Mouse (Mus musculus) neural tube, embryonic 15.5 days (tissue): ENCODE data around the gene Serac1. TPM values are rescaled to one million over a fixed set of nuclear protein-coding genes. Genes with fewer than 3 reads are reported as not detected.
A peak's percentile ranks its signal among the peaks of the same experiment; 100 is the strongest.

ENCODE experiments used
- ATAC-seq: fragments of 200-750 bp; cut with Nextera tagmentation; 2 replicates; pipeline ENCODE4 v1.8.0; 2017; ENCODE audit warnings: mild to moderate bottlenecking, moderate TSS enrichment, moderate library complexity; ENCODE audit not compliant: low FRiP score
- H3K27ac ChIP-seq: fragments of 300-500 bp; sonication (generic); replicated peaks from 2 replicates; pipeline ENCODE4 v1.5.1; 2015; ENCODE audit warnings: mild to moderate bottlenecking, inconsistent platforms
- H3K27me3 ChIP-seq: fragments of 300-500 bp; sonication (generic); replicated peaks from 2 replicates; pipeline ENCODE4 v1.6.1; 2015; ENCODE audit warnings: inconsistent platforms
- H3K36me3 ChIP-seq: fragments of 300-500 bp; sonication (generic); 2 replicates; pipeline ENCODE4 v1.6.1; 2015; ENCODE audit warnings: inconsistent platforms
- H3K4me1 ChIP-seq: fragments of 300-500 bp; sonication (generic); 2 replicates; pipeline ENCODE4 v1.6.1; 2015; ENCODE audit warnings: inconsistent platforms
- H3K4me2 ChIP-seq: fragments of 300-500 bp; sonication (generic); 2 replicates; pipeline ENCODE4 v1.6.1; 2015; ENCODE audit warnings: inconsistent platforms, mild to moderate bottlenecking, moderate library complexity
- H3K4me3 ChIP-seq: fragments of 300-500 bp; sonication (generic); replicated peaks from 2 replicates; pipeline ENCODE4 v1.5.1; 2015; ENCODE audit warnings: mild to moderate bottlenecking, inconsistent platforms
- H3K9ac ChIP-seq: fragments of 300-500 bp; sonication (generic); replicated peaks from 2 replicates; pipeline ENCODE4 v1.6.1; 2015; ENCODE audit warnings: mild to moderate bottlenecking, inconsistent platforms
- H3K9me3 ChIP-seq: fragments of 300-500 bp; sonication (generic); replicated peaks from 2 replicates; pipeline ENCODE4 v1.6.1; 2016; ENCODE audit warnings: inconsistent platforms
- WGBS: fragments of 180-500 bp; shearing (Covaris S2); methylation state at CpG from one replicate; pipeline ENCODE4 v1.1.7; 2015; ENCODE audit warnings: mixed read lengths; 5-methylcytosine and 5-hydroxymethylcytosine counted together
- polyA plus RNA-seq: library from polyadenylated mRNA; unstranded; fragments of >200 nt; fragmentation: Nextera tagmentation; extraction: Ambion mirVana; gene quantifications from 2 replicates; pipeline ENCODE4 v1.2.1, GENCODE M21; 2015

The Serac1 gene
- polyA plus RNA-seq, 1 experiment from 2014 or later, result 13.1 TPM

DNA sequence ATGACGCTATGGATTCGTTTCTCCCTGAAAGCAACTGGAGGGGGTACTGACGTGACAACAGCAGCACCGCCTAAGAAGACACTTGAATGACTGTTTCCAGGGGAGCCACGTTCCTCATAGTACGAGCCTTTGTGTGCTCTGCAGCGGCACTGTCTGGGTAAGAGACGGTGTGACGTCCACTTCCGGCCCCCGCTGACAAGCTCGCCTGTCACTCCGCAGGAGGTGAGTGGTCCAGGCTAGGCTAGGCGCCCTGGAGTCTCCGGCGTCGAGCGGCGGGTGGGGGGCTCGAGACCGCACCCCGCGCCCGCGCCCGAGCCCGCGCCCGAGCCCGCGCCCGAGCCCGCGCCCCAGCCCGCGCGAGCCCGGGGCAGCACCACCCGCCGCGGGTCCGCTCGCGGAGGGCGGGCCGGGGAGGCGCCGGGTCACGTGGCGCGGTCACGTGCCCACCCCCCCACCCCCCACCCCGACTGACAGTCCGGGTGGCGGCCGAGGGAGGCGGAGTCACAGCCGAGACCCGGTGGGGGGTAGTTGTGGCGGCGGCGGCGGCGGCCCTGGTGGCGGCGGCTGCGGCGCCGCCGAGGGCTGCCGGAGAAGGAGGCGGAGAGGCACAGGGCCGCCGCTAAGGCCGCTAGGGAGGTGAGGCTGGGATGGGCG, 26.9 kb upstream of the Serac1 start, which contains the start of gene Tulp4:
TSS of gene Tulp4 (plus strand) at position 77 of the 654 bp plus-strand sequence.
- Histone ChIP-seq H3K4me2 (peak within 1 kb of the TSS; percentile 71), H3K27ac (peak within 1 kb of the TSS; percentile 98), H3K9me3 (no peaks in the 10 kb centered on the region), H3K4me3 (peak within 1 kb of the TSS; percentile 95), H3K27me3 (no peaks in the 10 kb centered on the region), H3K36me3 (no peaks in the 10 kb centered on the region), H3K9ac (peak within 1 kb of the TSS; percentile 99), H3K4me1 (peaks cover 43% of the 10 kb centered on the region)
- under 1% methylated on average over 34 of the region's 76 CpGs for WGBS
- peak; percentile 98 for ATAC-seq

DNA sequence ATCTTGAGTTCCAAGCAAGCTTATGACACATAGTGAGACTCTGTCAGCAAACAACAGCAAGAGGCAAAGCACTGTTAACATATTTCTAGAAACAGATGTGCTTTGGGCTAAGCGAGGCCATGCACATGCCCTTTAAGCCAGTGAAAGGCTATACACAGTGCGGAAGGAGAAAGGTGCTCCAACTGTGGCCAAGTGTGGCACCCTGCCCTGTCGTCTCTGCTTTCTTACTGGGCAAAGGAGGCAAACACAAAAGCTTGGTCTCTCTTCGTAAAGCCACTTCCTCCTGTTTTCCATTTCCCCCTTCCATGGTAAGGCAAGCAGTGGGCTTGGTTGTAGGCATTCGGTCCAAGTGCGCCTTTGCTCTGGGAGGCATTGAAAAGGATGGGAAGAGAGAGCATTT, 24.0 kb upstream of the Serac1 start:
- no peaks in the 10 kb centered on the region for H3K36me3 ChIP-seq
- peaks cover 23% of the 10 kb centered on the region for H3K4me1 ChIP-seq
- no peak overlapping the region for H3K27ac ChIP-seq
- ATAC-seq, result no peak
- no peaks in the 10 kb centered on the region for H3K9me3 ChIP-seq
- WGBS, result 86% methylated on average over 6 of the region's 6 CpGs
- no peak overlapping the region for H3K9ac ChIP-seq
- H3K4me2 ChIP-seq, result no peak overlapping the region
- no peak overlapping the region for H3K4me3 ChIP-seq
- no peaks in the 10 kb centered on the region for H3K27me3 ChIP-seq

DNA sequence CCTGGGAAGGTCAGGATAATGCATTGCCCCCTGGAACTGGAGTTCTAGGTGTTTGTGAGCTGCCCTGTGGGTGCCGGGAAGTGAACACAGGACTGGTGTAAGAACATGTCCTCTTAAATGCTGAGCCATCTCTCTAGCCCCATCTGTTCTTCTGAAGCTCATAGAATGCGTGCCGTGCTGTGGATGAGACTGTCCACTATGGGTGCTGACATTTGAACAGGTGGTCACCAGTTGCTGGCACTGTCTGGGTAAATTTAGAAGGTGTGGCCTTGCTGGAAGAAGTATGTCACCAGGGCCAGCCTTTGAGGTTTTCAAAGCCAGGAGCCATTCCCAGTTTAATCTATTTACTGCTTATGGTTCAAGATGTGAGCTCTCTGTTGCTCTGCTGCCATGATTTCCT, 22.7 kb upstream of the Serac1 start:
- WGBS, result 93% methylated on average over 3 of the region's 3 CpGs
- no peak overlapping the region for H3K9ac ChIP-seq
- H3K4me3 ChIP-seq, result no peak overlapping the region
- H3K27me3 ChIP-seq, result no peaks in the 10 kb centered on the region
- no peaks in the 10 kb centered on the region for H3K9me3 ChIP-seq
- no peaks in the 10 kb centered on the region for H3K36me3 ChIP-seq
- H3K4me2 ChIP-seq, result no peak overlapping the region
- H3K27ac ChIP-seq, result no peak overlapping the region
- ATAC-seq, result no peak
- H3K4me1 ChIP-seq, result peaks cover 12% of the 10 kb centered on the region; the same call in 1 of the 2 replicates

DNA sequence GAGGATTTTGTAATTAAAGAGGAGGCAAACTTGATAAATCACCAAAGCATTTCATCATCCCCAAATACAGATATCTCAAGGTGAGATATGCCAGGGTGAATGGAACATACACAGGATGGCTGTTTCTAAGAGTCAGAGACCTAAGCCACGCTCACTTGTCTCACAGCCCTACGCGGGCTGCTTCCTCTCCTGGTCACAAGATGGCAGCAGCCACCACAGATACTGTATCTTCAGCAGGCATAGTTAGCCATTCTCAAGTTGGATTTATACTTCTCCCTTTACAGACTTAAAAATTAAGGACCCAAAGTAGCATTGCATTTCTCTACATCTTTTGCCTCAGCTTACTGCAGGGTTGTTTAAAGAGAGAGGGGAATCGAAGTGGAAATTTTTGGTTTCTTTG, 18.3 kb upstream of the Serac1 start:
- H3K27me3 ChIP-seq, result no peaks in the 10 kb centered on the region
- no peak overlapping the region for H3K27ac ChIP-seq
- H3K4me2 ChIP-seq, result no peak overlapping the region
- no peaks in the 10 kb centered on the region for H3K36me3 ChIP-seq
- no peaks in the 10 kb centered on the region for H3K4me1 ChIP-seq
- H3K4me3 ChIP-seq, result no peak overlapping the region
- no peaks in the 10 kb centered on the region for H3K9me3 ChIP-seq
- 25% methylated on average over 4 of the region's 4 CpGs for WGBS
- peak; percentile 61; the same call in 1 of the 2 replicates for ATAC-seq
- H3K9ac ChIP-seq, result no peak overlapping the region

DNA sequence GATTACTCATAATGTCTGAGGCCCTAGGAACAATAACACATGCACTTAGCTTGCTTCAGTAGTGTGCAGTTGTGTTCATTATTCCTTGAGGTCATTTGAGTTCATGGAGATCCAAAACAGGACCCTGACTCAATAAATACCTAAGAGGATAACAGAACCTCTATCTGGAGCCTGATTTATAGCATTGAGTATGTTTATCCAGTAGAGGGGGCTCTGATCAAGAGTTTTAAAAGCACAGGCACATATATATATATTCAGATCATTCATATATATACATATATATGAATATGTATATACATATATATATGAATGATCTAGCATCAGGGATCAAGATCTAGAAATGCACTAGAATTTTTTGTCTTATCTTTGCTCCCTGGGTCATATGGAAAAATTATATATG, 16.0 kb upstream of the Serac1 start:
- H3K36me3 ChIP-seq, result 0 out of 2 replicates have a peak, but pooled peaks cover 6% of the 10 kb centered on the region
- no peak overlapping the region for H3K4me3 ChIP-seq
- H3K9me3 ChIP-seq, result no peaks in the 10 kb centered on the region
- H3K4me1 ChIP-seq, result no peaks in the 10 kb centered on the region
- ATAC-seq, result no peak
- H3K27ac ChIP-seq, result no peak overlapping the region
- H3K9ac ChIP-seq, result no peak overlapping the region
- H3K4me2 ChIP-seq, result no peak overlapping the region
- H3K27me3 ChIP-seq, result no peaks in the 10 kb centered on the region

DNA sequence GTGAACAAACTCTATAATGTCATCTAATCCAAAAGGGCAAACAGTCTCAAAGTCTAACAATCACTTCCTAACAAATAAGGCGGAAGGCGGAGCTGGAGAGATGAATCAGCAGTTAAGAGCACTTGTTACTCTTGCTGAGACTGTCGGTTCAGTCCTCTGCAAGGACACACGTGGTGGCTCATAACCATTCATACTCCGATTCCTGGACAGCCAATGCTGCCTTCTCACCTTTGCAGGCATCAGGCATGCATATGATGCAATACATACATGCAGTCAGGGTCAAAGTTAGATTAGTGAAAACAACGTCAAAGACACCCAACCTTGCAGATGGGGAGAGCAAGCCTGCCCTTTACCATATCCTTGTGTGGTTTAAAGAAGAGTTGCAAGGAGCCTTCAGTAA, 12.1 kb upstream of the Serac1 start:
- Histone ChIP-seq H3K4me2 (no peak overlapping the region), H3K9me3 (no peaks in the 10 kb centered on the region), H3K9ac (no peak overlapping the region), H3K4me1 (no peaks in the 10 kb centered on the region), H3K27ac (no peak overlapping the region), H3K27me3 (no peaks in the 10 kb centered on the region), H3K36me3 (peaks cover 12% of the 10 kb centered on the region), H3K4me3 (no peak overlapping the region)
- no peak for ATAC-seq
- 91% methylated on average over 6 of the region's 6 CpGs for WGBS

DNA sequence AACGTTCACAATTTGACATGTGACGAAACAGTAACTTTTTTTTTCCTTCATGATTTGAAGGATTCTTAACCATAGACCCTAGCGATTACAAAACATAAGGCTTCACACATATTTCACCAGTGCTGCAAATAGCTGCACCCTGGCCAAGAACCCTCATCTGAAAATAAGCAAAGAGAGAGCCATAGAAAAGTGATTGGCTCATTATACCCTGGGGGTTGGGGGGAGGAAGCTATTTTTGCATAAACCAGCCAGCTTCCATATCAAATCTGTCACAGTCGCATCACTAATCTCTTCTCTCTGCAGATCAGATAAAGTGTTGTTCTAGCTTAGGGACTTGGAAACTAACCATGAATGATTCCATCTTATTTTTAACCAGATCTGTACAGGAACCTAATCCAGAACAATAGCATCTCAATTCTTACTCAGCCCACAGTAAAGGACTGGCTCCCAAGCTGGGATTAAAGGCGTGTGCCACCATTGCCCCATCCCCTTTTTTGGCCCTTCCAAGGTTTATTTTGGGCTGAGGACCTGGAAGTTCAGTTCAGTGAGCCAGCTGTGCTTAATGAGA, 3.9 kb upstream of the Serac1 start:
- H3K4me3 ChIP-seq, result no peak overlapping the region
- H3K9ac ChIP-seq, result no peak overlapping the region
- peaks cover 29% of the 10 kb centered on the region for H3K36me3 ChIP-seq
- ATAC-seq, result no peak
- H3K27me3 ChIP-seq, result no peaks in the 10 kb centered on the region
- H3K9me3 ChIP-seq, result no peaks in the 10 kb centered on the region
- no peak overlapping the region for H3K27ac ChIP-seq
- no peak overlapping the region for H3K4me2 ChIP-seq
- 95% methylated on average over 5 of the region's 5 CpGs for WGBS
- peaks cover 23% of the 10 kb centered on the region for H3K4me1 ChIP-seq

DNA sequence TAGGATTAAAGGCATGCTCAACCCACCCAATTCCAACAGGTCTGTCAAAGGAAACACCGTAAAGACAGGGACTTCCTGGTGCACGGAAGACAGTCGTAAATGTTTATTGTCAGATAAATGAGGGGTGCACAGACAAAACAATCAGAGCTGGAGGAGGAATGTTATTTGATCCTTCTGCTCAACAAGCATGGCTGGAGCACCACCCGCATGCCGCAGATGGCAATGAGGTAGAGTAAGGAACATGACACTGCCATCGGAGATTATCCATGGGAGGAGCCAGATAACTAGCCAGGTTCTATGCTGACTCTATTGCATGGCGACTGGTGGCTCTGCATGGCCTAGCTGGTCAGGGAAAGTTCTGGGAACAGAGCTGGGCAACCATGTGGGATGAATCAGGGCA, 6.1 kb downstream of the Serac1 start:
- Histone ChIP-seq H3K27ac (no peak overlapping the region), H3K4me2 (no peak overlapping the region), H3K36me3 (peaks cover 48% of the 10 kb centered on the region), H3K4me3 (no peak overlapping the region), H3K9me3 (no peaks in the 10 kb centered on the region), H3K4me1 (peaks cover 8% of the 10 kb centered on the region), H3K9ac (no peak overlapping the region), H3K27me3 (no peaks in the 10 kb centered on the region)
- 18% methylated on average over 7 of the region's 7 CpGs for WGBS
- no peak for ATAC-seq

DNA sequence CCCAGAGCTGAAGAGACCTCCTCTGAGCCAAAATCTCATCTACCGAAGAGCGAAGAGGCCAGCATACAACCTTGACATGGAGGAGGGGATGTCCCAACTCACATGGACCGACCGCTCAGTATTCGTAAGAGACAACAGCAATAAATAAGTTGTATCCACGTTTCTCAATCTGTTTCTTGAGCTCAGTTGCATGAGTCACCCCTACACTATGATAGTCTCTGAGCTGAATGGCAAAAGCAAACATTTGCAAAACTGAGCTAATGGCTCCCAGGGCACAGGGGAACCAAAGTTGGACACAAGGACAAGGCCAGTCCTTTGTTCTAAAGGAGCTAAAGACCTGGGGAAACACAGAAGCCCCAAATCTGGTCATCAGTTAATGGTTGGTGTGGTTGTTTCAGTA, 9.7 kb downstream of the Serac1 start:
- H3K36me3 ChIP-seq, result peaks cover 77% of the 10 kb centered on the region

DNA sequence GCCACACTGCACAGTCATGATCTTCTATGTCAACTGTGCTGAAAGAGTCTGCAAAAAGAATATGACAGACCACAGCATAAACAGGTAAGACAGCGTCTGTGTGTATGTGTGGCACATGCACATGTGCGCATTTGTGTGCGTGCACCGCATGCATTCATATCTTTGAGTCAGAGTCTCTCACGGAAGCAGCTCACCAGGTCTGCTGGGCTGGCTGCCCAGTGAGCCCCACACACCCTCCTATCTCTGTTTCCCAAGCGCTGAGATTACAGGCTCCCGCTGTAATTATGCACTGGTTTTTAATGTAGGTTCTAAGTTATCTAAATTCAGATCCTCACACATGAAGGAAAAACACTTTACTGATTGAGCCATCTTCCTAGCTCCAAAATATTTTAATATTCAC, 11.9 kb downstream of the Serac1 start:
- Histone ChIP-seq H3K27me3 (no peaks in the 10 kb centered on the region), H3K4me1 (no peaks in the 10 kb centered on the region), H3K9me3 (no peaks in the 10 kb centered on the region), H3K27ac (no peak overlapping the region), H3K9ac (no peak overlapping the region), H3K4me2 (no peak overlapping the region), H3K4me3 (no peak overlapping the region), H3K36me3 (peaks cover 85% of the 10 kb centered on the region)
- no peak for ATAC-seq
- WGBS, result 95% methylated on average over 7 of the region's 7 CpGs

More for the DNA sequence above, 9.7 kb downstream of the Serac1 start:
- Histone ChIP-seq H3K27ac (no peak overlapping the region), H3K4me3 (no peak overlapping the region), H3K27me3 (no peaks in the 10 kb centered on the region), H3K9me3 (no peaks in the 10 kb centered on the region), H3K4me2 (no peak overlapping the region), H3K9ac (no peak overlapping the region), H3K4me1 (no peaks in the 10 kb centered on the region)
- no peak for ATAC-seq
- WGBS, result 93% methylated on average over 6 of the region's 6 CpGs

DNA sequence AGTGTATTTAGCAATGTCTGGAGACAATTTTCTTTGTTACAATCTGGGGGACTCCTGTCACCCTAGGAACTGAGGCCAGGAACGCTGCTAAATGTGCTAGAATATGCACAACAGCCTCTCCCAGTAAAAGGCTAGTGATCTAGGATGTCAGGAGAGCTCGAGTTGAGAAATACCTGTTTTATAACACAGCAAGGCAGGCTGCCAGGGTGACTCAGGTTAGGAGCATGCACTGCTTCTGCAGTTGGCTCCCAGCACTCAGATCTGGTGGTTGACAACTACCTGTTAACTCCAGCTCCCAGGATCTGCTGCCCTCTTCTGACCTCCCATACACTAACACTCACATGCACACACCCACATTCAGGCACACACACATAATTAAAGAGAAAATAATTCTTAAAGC, 13.5 kb downstream of the Serac1 start:
- Histone ChIP-seq H3K4me2 (no peak overlapping the region), H3K27ac (no peak overlapping the region), H3K9ac (no peak overlapping the region), H3K27me3 (no peaks in the 10 kb centered on the region), H3K4me3 (no peak overlapping the region), H3K36me3 (peaks cover 80% of the 10 kb centered on the region), H3K9me3 (no peaks in the 10 kb centered on the region), H3K4me1 (no peaks in the 10 kb centered on the region)
- no peak for ATAC-seq
- 87% methylated on average over 2 of the region's 2 CpGs for WGBS

DNA sequence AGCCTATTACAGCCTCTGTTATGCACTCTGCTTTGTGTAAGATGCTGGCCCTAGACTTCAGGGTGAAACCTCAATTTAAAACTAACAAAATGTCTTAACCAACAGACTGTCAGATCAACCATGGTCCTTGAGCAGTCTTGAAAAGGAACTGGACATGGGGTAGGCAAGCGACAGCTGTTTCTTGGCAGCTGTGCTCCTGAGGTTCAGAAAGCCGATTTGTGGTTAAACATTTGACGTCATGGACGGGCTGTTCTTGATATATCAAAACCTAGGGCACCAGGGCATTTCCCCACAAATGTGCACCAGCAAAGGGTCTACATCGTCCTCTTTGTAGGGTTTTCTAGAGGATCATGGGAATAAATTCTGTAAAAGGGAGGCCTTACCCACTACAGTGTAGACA, 16.0 kb downstream of the Serac1 start:
- 94% methylated on average over 5 of the region's 5 CpGs for WGBS
- H3K36me3 ChIP-seq, result peaks cover 64% of the 10 kb centered on the region
- no peaks in the 10 kb centered on the region for H3K27me3 ChIP-seq
- no peak for ATAC-seq
- no peak overlapping the region for H3K4me3 ChIP-seq
- H3K4me1 ChIP-seq, result no peaks in the 10 kb centered on the region
- no peak overlapping the region for H3K4me2 ChIP-seq
- H3K9ac ChIP-seq, result no peak overlapping the region
- no peak overlapping the region for H3K27ac ChIP-seq
- no peaks in the 10 kb centered on the region for H3K9me3 ChIP-seq
